Mouse (Mus musculus) adrenal gland, postnatal 4 days (tissue): ENCODE data around the gene Vav1. TPM values are rescaled to one million over a fixed set of nuclear protein-coding genes. Genes with fewer than 3 reads are reported as not detected.

ENCODE experiments used
- DNase-seq, 2 experiments: peaks; one replicate each; pipeline ENCODE4 v3.0.0; 2021 to 2022; ENCODE audit warnings: low spot score in 2 of 2, mixed read lengths in 2 of 2
- long read RNA-seq, 2 experiments: library from polyadenylated mRNA; stranded (forward); transcript quantifications; one replicate each; pipeline ENCODE4 v2.0.0; 2021
- total RNA-seq, 2 experiments: library from RNA; stranded (reverse); gene quantifications; 2 replicates each; pipeline ENCODE4 v1.2.3; 2021

The Vav1 gene
- 1 to 10 TPM; 2.7 to 3.3 TPM for total RNA-seq
- long read RNA-seq, experiment 1, partial matches to known transcripts, result 1 of 2 reads
- long read RNA-seq, experiment 1, other reads (novel, unspliced or antisense), result 1 of 2 reads
- long read RNA-seq, experiment 2, partial matches to known transcripts, result 0 of 3 reads
- long read RNA-seq, experiment 2, other reads (novel, unspliced or antisense), result 3 of 3 reads

- DNase-seq, result no peak
Observed at GRCm38 (mm10) chr17:57278943-57279590, at the start of gene Vav1. TSS of gene Vav1 (plus strand) at chr17:57279100.

GRCm38 (mm10) chr17:57229851-57230727 lies 48.8 kb upstream of the Vav1 start:
- DNase-seq, result no peak

DNA sequence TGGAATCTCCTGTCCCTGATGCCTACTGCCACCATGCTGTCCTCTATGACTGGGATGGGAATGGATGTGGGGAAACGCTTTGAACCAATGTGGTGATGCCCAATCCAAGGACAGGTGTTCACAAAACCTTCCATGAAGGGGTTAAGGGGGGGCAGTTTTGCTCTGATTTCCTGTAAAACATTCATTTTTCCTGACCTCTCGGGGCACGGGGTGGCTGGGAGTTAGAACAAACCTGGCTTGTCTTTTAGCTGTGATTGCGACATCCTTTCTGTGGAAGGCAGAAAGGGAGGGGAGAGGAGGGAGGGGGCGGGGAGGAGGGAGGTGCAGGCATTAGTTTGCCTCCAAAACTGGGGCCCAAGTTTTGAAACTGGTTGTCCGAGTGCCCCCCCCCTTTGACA lies 48.2 kb upstream of the Vav1 start:
- DNase-seq, result no peak

DNA sequence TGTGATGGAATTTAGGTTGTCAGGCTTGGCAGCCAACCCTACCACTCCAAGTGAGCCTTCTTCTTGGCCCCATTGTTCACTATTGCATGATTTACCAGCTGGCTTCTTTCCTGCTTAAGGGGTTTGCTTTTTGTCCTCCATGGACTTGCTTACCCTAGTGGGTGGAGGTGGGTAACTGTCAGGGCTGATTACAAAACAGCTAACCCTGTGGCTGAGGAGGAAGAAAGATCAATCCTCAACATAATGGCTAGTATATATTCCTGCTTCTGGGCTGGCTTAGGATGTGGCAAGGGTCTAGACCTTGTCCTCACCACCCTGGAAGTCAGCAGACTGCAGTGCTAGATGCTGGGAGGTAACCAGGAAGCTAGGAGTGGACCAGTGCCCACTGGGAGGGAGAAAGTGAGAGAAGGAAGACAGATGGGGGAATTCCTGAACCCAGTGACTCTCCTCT lies 47.6 kb upstream of the Vav1 start:
- DNase-seq, result no peak

GRCm38 (mm10) chr17:57232200-57232599 lies 46.7 kb upstream of the Vav1 start:
- DNase-seq, result no peak

- DNase-seq, result no peak
Observed at GRCm38 (mm10) chr17:57233038-57233437, 45.9 kb upstream of the Vav1 start.

- DNase-seq, result no peak
Observed at GRCm38 (mm10) chr17:57234254-57234928, 44.5 kb upstream of the Vav1 start.

- no peak for DNase-seq
Observed at GRCm38 (mm10) chr17:57235803-57236202, 43.1 kb upstream of the Vav1 start.

DNA sequence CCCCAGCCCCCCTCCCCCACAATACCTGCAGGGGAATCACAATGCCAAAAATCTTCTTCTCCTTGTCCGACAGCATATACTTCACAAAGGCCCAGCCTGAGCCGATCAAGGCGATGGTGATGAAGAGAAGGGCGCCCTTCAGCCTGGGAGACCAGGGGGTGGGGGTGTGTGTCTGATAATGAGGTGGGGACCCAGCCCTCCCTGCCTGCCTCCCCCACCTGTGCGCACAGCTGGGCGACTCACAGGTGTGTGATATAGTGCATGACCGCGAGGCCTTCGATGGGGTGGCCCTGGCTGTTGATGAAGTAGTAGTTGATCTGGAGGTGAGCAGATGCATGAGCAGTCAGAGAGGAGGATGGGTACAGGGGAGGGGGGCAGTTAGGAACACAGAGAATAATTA lies 41.7 kb upstream of the Vav1 start:
- no peak for DNase-seq

DNA sequence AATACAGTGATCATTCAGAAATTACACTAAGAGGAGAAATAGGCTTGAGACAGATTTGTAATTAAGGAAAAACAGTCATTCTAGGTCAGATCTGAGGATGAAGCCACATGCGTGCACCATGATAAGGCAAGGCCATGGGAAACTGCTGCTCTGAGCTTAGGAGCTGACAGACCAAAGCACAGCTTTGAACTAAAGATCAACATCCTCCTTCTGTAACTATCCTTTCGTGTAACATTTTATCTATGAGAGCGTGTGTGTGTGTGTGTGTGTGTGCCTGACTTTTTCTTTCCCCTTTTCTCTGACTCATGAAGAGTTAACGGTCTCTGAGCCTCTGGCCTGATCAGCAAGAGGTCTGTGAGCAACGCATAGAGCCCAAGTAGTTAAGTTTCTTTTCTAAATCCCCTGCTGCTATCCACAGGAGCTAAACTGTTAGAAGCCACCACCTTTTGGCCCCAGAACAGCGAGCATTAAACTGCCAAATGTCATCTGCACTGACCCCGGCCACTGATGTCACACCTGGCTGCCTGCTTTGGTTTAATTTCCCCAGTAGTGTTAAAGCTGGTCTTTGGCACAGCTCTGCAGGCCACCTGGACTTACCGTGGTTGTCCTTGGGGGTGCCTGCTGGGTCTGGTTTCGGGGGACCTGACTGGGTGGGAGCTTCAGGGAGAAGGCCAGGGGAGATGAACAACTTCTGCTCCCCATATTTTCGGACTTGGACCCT lies 35.1 kb upstream of the Vav1 start:
- DNase-seq, result no peak

DNA sequence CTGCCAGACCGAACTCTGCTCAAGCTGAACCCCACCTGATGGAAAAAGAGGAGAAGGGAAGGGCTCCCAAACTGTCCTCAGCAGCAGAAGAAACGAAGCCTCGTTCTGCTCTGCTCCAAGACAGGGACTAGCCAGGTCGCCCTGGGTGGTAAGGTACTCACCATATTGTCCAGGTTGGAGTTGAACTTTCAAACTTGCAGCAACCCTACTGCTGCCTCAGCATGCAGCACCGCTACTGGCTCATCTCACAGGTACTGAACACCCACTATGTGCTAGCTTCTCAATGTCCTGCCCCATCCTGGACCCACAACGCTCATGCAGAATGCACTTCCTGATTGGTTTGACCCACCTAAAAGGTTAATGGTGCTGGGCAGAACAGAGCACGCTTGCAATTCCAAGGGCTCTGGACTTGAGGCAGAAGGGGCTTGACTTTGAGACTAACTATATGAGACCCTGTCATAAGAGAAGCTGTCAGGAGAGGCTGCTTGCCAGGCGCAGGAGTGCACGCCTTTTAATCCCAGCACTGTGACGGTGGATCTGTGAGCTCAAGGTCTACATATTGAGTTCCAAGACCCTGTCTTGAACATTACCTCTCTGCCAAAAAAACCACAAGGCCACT lies 33.5 kb upstream of the Vav1 start:
- DNase-seq, result no peak

DNA sequence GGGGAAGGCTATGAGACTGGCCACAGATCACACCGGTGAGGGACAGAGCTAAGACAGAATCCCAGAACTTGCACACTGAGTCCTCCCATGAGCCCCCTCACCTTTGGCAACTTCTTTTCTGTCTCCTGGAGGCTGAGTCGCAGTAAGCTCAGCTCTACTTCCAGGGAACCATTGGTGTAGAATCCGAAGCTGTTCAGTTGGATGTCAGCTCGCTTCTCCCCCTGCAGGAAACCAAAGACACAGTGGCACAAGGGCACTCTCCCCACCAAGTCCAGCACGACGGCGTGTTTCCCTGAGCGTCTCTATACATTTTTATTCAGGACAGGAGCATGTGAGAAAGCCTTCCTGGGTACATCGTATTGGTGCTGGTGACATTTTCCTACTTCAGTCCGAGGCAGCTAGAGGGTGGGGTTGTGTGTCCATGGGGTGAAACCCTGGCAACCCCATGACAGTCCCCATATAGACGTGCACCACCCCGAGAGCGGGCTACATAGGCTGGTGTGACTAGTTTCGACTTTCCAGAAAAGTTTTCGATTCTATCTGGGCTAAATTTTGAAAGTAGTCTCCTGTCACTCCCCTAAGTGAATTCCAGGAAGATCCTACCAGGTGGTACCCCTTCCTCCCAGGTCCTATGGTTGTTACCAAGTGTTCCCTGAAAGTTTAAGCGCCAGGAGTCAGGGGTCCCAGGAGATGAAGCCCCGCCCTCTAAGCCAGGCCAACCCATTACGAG lies 32.1 kb upstream of the Vav1 start:
- DNase-seq, result no peak

DNA sequence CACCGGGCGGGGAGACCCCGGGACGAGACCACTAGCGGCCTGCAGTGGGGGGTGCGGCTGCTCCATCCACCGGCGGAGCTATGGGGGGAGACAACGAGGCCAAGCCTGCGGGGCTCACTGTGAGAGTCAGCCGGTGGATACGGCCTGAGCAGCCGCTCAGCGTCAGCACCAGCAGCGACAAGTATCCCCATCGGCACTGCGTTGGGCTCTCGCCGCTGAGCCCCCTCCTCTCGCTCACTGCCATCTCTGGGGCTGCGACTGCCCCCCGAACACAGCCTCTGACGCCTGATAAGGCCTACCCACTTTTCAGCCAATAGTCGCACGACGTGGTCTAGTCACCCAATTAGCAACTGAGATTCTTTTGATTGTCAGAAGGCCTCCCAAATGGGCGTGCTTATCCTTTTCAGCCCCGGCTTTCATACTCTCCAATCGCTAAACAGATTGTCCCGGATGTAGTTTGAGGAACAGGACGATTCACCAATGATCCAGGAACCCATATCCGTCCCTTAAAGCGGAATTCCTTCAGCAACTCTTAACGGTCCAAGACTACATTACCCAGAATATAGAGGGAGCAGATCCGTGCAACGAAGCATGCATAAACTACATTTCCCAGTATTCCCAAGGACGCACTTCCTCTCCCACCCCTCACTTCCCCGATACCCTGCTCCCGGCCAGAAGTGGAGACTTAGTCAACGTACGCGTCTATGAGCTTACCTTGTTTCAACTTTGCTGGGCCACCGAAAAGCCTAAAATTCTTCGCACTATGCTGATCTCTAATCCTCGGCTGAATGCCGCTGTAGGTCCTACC lies 31.3 kb upstream of the Vav1 start:
- peak; percentile 62 to 82 for DNase-seq

GRCm38 (mm10) chr17:57248201-57248699 lies 30.6 kb upstream of the Vav1 start, which contains the start of gene Gpr108:
TSS of gene Gpr108 (minus strand) at chr17:57248446.
- DNase-seq, result peak; percentile 40 to 70

DNA sequence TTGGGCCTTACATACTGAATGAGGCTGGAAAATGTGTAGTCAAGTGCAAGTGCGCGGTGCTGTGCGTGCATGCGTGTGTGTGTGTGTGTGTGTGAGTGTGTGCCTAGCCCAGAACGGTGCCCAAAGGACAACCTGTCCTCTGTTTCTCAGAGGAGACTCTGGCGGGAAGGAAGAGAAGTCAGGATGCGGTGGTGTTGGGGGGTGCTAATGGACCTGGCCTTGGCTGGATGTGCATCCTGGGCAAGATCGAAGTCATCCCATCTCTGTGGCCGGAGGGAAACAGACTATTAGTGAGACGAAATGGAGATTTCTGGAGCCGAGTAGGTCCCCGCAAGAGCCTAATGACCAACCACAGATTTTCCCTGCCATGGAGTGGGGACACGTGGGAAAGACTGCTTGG lies 30.1 kb upstream of the Vav1 start:
- DNase-seq, result no peak

- DNase-seq, result peak; percentile 97 to 98
Observed at GRCm38 (mm10) chr17:57249186-57250181, 29.4 kb upstream of the Vav1 start, which contains the start of gene Trip10. TSS of gene Trip10 (plus strand) at chr17:57249455.

GRCm38 (mm10) chr17:57250461-57251160 lies 28.3 kb upstream of the Vav1 start:
- DNase-seq, result no peak
